Mouse (Mus musculus) gastrocnemius, postnatal 14 days (tissue): ENCODE measurements around the gene Ctbs. TPM values are rescaled to one million over a fixed set of nuclear protein-coding genes. Genes with fewer than 3 reads are reported as not detected.
A peak's percentile ranks its signal among the peaks of the same experiment; 100 is the strongest.

Source experiments
- DNase-seq: peaks from one replicate; pipeline ENCODE4 v3.0.0; 2021; ENCODE audit warnings: mixed read lengths
- intact Hi-C: fragments of 180-260 bp; cut with DNase I; formaldehyde crosslinking; loops from one replicate; pipeline ENCODE4 v1.15.1; 2025; ENCODE audit warnings: low total_unique reads
- long read RNA-seq, 2 experiments: library from polyadenylated mRNA; stranded (forward); transcript quantifications; one replicate each; pipeline ENCODE4 v2.0.0; 2021
- total RNA-seq, 2 experiments: library from RNA; stranded (reverse); gene quantifications; 2 replicates each; pipeline ENCODE4 v1.2.3; 2021

The Ctbs gene
- 1 to 10 TPM; 4.2 to 4.7 TPM for total RNA-seq
- long read RNA-seq, experiment 1, partial matches to known transcripts: 1 of 2 reads
- long read RNA-seq, experiment 1, other reads (novel, unspliced or antisense): 0 of 2 reads
- long read RNA-seq, experiment 2, partial matches to known transcripts: 0 of 2 reads
- long read RNA-seq, experiment 2, other reads (novel, unspliced or antisense): 1 of 2 reads

GRCm38 (mm10) chr3:146449745-146450250, at the start of gene Ctbs:
Gene Ctbs, plus strand, starts transcription at chr3:146449795.
- DNase-seq: no peak
- intact Hi-C loops: no loop called here

- DNase-seq: no peak
- intact Hi-C loops: no loop called here
Measured at GRCm38 (mm10) chr3:146403770-146404169, 45.8 kb upstream of the Ctbs start.

- intact Hi-C loops: no loop called here
- peak; percentile 98 for DNase-seq
Measured at GRCm38 (mm10) chr3:146404311-146405201, 45.0 kb upstream of the Ctbs start, which contains the start of gene Ssx2ip. Gene Ssx2ip, plus strand, starts transcription at chr3:146404642.

- no peak for DNase-seq
- intact Hi-C loops: no loop called here
Measured at GRCm38 (mm10) chr3:146405213-146406006, 44.2 kb upstream of the Ctbs start.

- intact Hi-C loops: no loop called here
- no peak for DNase-seq
Measured at GRCm38 (mm10) chr3:146406007-146406341, 43.6 kb upstream of the Ctbs start.

- DNase-seq: no peak
- intact Hi-C loops: no loop called here
Measured at GRCm38 (mm10) chr3:146407086-146407721, 42.4 kb upstream of the Ctbs start.

GRCm38 (mm10) chr3:146410114-146410513, 39.5 kb upstream of the Ctbs start:
- no peak for DNase-seq
- intact Hi-C loops: no loop called here

- intact Hi-C loops: no loop called here
- DNase-seq: no peak
Measured at GRCm38 (mm10) chr3:146412008-146412407, 37.6 kb upstream of the Ctbs start.

GRCm38 (mm10) chr3:146412480-146412879, 37.1 kb upstream of the Ctbs start:
- intact Hi-C loops: no loop called here
- DNase-seq: no peak

- intact Hi-C loops: no loop called here
- no peak for DNase-seq
Measured at GRCm38 (mm10) chr3:146413016-146413415, 36.6 kb upstream of the Ctbs start.

GRCm38 (mm10) chr3:146413992-146414391, 35.6 kb upstream of the Ctbs start:
- intact Hi-C loops: no loop called here
- no peak for DNase-seq

GRCm38 (mm10) chr3:146414555-146414954, 35.0 kb upstream of the Ctbs start:
- DNase-seq: no peak
- intact Hi-C loops: no loop called here

GRCm38 (mm10) chr3:146417873-146418272, 31.7 kb upstream of the Ctbs start:
- intact Hi-C loops: no loop called here
- DNase-seq: no peak

- no peak for DNase-seq
- intact Hi-C loops: no loop called here
Measured at GRCm38 (mm10) chr3:146418901-146419300, 30.7 kb upstream of the Ctbs start.

GRCm38 (mm10) chr3:146419534-146419933, 30.1 kb upstream of the Ctbs start:
- DNase-seq: no peak
- intact Hi-C loops: no loop called here

- intact Hi-C loops: no loop called here
- DNase-seq: no peak
Measured at GRCm38 (mm10) chr3:146419992-146420537, 29.5 kb upstream of the Ctbs start.

- no peak for DNase-seq
- intact Hi-C loops: no loop called here
Measured at GRCm38 (mm10) chr3:146421787-146422186, 27.8 kb upstream of the Ctbs start.

- DNase-seq: no peak
- intact Hi-C loops: no loop called here
Measured at GRCm38 (mm10) chr3:146423710-146424109, 25.9 kb upstream of the Ctbs start.

- DNase-seq: no peak
- intact Hi-C loops: no loop called here
Measured at GRCm38 (mm10) chr3:146424306-146424900, 25.2 kb upstream of the Ctbs start.
